In genomic region chr7:97790272-97790671, GRCm38 (mm10) we compare ENCODE assay signal across 11 mouse cellular contexts. TPM values are rescaled to one million over a fixed set of nuclear protein-coding genes. Genes with fewer than 3 reads are reported as not detected.
DNase-seq lines count a peak whose midpoint lies in the region; ATAC-seq and TF ChIP-seq lines count a peak whose summit lies in the region.
"Had no signal": no experiment of that assay in that cellular context is flagged by ENCODE, and none has a peak within 500 bp of the region (broad histone marks: within the 10 kb centered on the region; RNA-seq: fewer than 3 reads in every experiment).

No protein-coding gene starts in this region.

- H3K4me1 ChIP-seq in forebrain, embryonic 13.5 days, result peaks cover 13% of the 10 kb centered on the region
- peaks cover 27% of the 10 kb centered on the region for H3K4me1 ChIP-seq in neural tube, embryonic 13.5 days (replicated peaks)
- peaks cover 3% of the 10 kb centered on the region; the same call in 1 of the 2 replicates for H3K4me1 ChIP-seq in liver, embryonic 11.5 days (replicated peaks; ENCODE audit: control insufficient read depth, insufficient read depth, low read length)
- no peaks in the 10 kb centered on the region for H3K4me1 ChIP-seq in heart, embryonic 12.5 days (replicated peaks)
- H3K4me1 ChIP-seq: embryonic facial prominence, embryonic 15.5 days had no signal

- H3K9ac ChIP-seq in forebrain, embryonic 13.5 days, result no peak overlapping the region
- no peak overlapping the region for H3K9ac ChIP-seq in neural tube, embryonic 13.5 days
- H3K9ac ChIP-seq in liver, embryonic 11.5 days (ENCODE audit: low read depth, low read length), result no peak overlapping the region
- no peak overlapping the region for H3K9ac ChIP-seq in heart, embryonic 12.5 days
- H3K9ac ChIP-seq: embryonic facial prominence, embryonic 15.5 days had no signal

- ATAC-seq in forebrain, embryonic 13.5 days, result no peak
- no peak for ATAC-seq in neural tube, embryonic 13.5 days (ENCODE audit: low read depth)
- ATAC-seq in liver, embryonic 11.5 days (replicated peaks; ENCODE audit: low FRiP score), result no peak
- no peak for ATAC-seq in heart, embryonic 12.5 days (ENCODE audit: insufficient number of reproducible peaks, low FRiP score)

- intact Hi-C loops in left cerebral cortex, adult 2 months (cut with DNase I), result no loop called here

- H3K4me3 ChIP-seq in left cerebral cortex, adult 2 months, result peak overlapping the region; percentile 93; the same call in 1 of the 2 replicates
- no peak overlapping the region for H3K4me3 ChIP-seq in forebrain, embryonic 13.5 days
- 0 out of 2 replicates have a peak overlapping the region, but pooled peaks have one; percentile 91 for H3K4me3 ChIP-seq in neural tube, embryonic 13.5 days
- no peak overlapping the region for H3K4me3 ChIP-seq in liver, embryonic 11.5 days (ENCODE audit: low read depth, low read length)
- no peak overlapping the region for H3K4me3 ChIP-seq in heart, embryonic 12.5 days
- H3K4me3 ChIP-seq: embryonic facial prominence, embryonic 15.5 days had no signal

- H3K27me3 ChIP-seq in forebrain, embryonic 13.5 days, result peaks cover 16% of the 10 kb centered on the region; the same call in 1 of the 2 replicates
- H3K27me3 ChIP-seq in neural tube, embryonic 13.5 days, result no peaks in the 10 kb centered on the region
- H3K27me3 ChIP-seq in liver, embryonic 11.5 days (replicated peaks; ENCODE audit: control insufficient read depth, insufficient read depth, low read length), result peaks cover 28% of the 10 kb centered on the region
- H3K27me3 ChIP-seq in heart, embryonic 12.5 days (replicated peaks), result peaks cover 40% of the 10 kb centered on the region

- 57% methylated on average over 2 of the region's 2 CpGs for WGBS in forebrain, embryonic 13.5 days
- 29% methylated on average over 2 of the region's 2 CpGs for WGBS in large intestine, adult 2 months
- 41% methylated on average over 2 of the region's 2 CpGs for WGBS in neural tube, embryonic 13.5 days
- 54% methylated on average over 2 of the region's 2 CpGs for WGBS in liver, embryonic 11.5 days
- WGBS in heart, embryonic 12.5 days, result 58% methylated on average over 2 of the region's 2 CpGs

- H3K36me3 ChIP-seq in forebrain, embryonic 13.5 days (ENCODE audit: poor library complexity, severe bottlenecking), result no peaks in the 10 kb centered on the region
- H3K36me3 ChIP-seq in neural tube, embryonic 13.5 days, result no peaks in the 10 kb centered on the region
- no peaks in the 10 kb centered on the region for H3K36me3 ChIP-seq in liver, embryonic 11.5 days (ENCODE audit: control insufficient read depth, insufficient read depth, low read length)
- H3K36me3 ChIP-seq in heart, embryonic 12.5 days, result no peaks in the 10 kb centered on the region
- H3K36me3 ChIP-seq: embryonic facial prominence, embryonic 15.5 days had no signal

- no peak overlapping the region; the same call in 1 of the 2 replicates for H3K27ac ChIP-seq in left cerebral cortex, adult 2 months
- H3K27ac ChIP-seq in forebrain, embryonic 13.5 days, result no peak overlapping the region
- H3K27ac ChIP-seq in neural tube, embryonic 13.5 days (replicated peaks), result no peak overlapping the region
- H3K27ac ChIP-seq in liver, embryonic 11.5 days (ENCODE audit: low read depth, low read length), result no peak overlapping the region
- no peak overlapping the region for H3K27ac ChIP-seq in heart, embryonic 12.5 days (ENCODE audit: poor library complexity, severe bottlenecking)
- H3K27ac ChIP-seq: embryonic facial prominence, embryonic 15.5 days; macrophage had no signal

- H3K9me3 ChIP-seq in forebrain, embryonic 13.5 days (replicated peaks), result no peaks in the 10 kb centered on the region
- no peaks in the 10 kb centered on the region for H3K9me3 ChIP-seq in neural tube, embryonic 13.5 days
- H3K9me3 ChIP-seq in liver, embryonic 11.5 days (ENCODE audit: control insufficient read depth, low read length), result no peaks in the 10 kb centered on the region
- no peaks in the 10 kb centered on the region for H3K9me3 ChIP-seq in heart, embryonic 12.5 days (replicated peaks)
- H3K9me3 ChIP-seq: embryonic facial prominence, embryonic 15.5 days had no signal

- peak overlapping the region; percentile 92 for H3K4me2 ChIP-seq in forebrain, embryonic 13.5 days
- peak overlapping the region; percentile 90 for H3K4me2 ChIP-seq in neural tube, embryonic 13.5 days
- H3K4me2 ChIP-seq in liver, embryonic 11.5 days, result no peak overlapping the region
- H3K4me2 ChIP-seq in heart, embryonic 12.5 days, result no peak overlapping the region

- DNase-seq in left cerebral cortex, adult 2 months (ENCODE audit: extremely low spot score in 1 of 2, low spot score in 2 of 2), result no peak
- no peak for DNase-seq in left cerebral cortex, adult 18-20 months (ENCODE audit: low spot score in 2 of 2)
- peak; percentile 69 for DNase-seq in large intestine, adult 2 months (ENCODE audit: low read depth, low spot score)
- DNase-seq in liver, embryonic 11.5 days (ENCODE audit: low spot score), result no peak
- DNase-seq in cerebellum, adult 18-20 months, result no peak
- DNase-seq: kidney, adult 11 months had no signal

- TF ChIP-seq CTCF in left cerebral cortex, adult 2 months (IDR thresholded peaks at IDR 0.05), result no peak

RNA-seq across cellular contexts. Expression of gene Pak1, which starts 1.9 kb away (rescaled TPM):
- 100 to 1,000 TPM; 414 to 463 TPM for total RNA-seq in left cerebral cortex, adult 2 months (2021)
- 100 to 1,000 TPM; 423 to 477 TPM for total RNA-seq in left cerebral cortex, adult 18-20 months (2021)
- polyA plus RNA-seq in forebrain, embryonic 13.5 days (2015; fragmentation: Nextera tagmentation; extraction: Ambion mirVana), result 102 and 104 TPM in 2 replicates
- 34.3 and 39.8 TPM in 2 replicates for polyA plus RNA-seq in large intestine, adult 2 months (2012; rRNA removed)
- polyA plus RNA-seq in neural tube, embryonic 13.5 days (2015; fragmentation: Nextera tagmentation; extraction: Ambion mirVana), result 113 and 121 TPM in 2 replicates
- 15.2 and 15.4 TPM in 2 replicates for polyA plus RNA-seq in liver, embryonic 11.5 days (2014; fragmentation: Nextera tagmentation; extraction: Ambion mirVana)
- 5.7 TPM in 2 replicates for polyA plus RNA-seq in heart, embryonic 12.5 days (2016; fragmentation: Nextera tagmentation; extraction: Ambion mirVana)

RNA-seq across cellular contexts. Expression of gene Aqp11, which starts 52.2 kb away (rescaled TPM):
- total RNA-seq in left cerebral cortex, adult 2 months (2021), result 10 to 100 TPM; 22.3 to 23.6 TPM
- 10 to 100 TPM; 26.4 to 27.9 TPM for total RNA-seq in left cerebral cortex, adult 18-20 months (2021)
- 5.9 and 6.8 TPM in 2 replicates for polyA plus RNA-seq in forebrain, embryonic 13.5 days (2015; fragmentation: Nextera tagmentation; extraction: Ambion mirVana)
- 32.6 and 75.7 TPM in 2 replicates for polyA plus RNA-seq in large intestine, adult 2 months (2012; rRNA removed)
- 11.6 and 12.7 TPM in 2 replicates for polyA plus RNA-seq in neural tube, embryonic 13.5 days (2015; fragmentation: Nextera tagmentation; extraction: Ambion mirVana)
- 18.9 and 19.8 TPM in 2 replicates for polyA plus RNA-seq in liver, embryonic 11.5 days (2014; fragmentation: Nextera tagmentation; extraction: Ambion mirVana)
- polyA plus RNA-seq in heart, embryonic 12.5 days (2016; fragmentation: Nextera tagmentation; extraction: Ambion mirVana), result 2.5 TPM in 2 replicates

Comparison
In these comparisons a context has a peak if more than half of its experiments do, and no peak if none do; other contexts are left out.
1. H3K4me3 ChIP-seq: peak in left cerebral cortex, adult 2 months (single experiment) and neural tube, embryonic 13.5 days (single experiment); none in forebrain, embryonic 13.5 days (single experiment), liver, embryonic 11.5 days (single experiment) and heart, embryonic 12.5 days (single experiment).
2. H3K4me2 ChIP-seq: peak in forebrain, embryonic 13.5 days (single experiment) and neural tube, embryonic 13.5 days (single experiment); none in liver, embryonic 11.5 days (single experiment) and heart, embryonic 12.5 days (single experiment).